Mouse (Mus musculus): ENCODE data around the gene Ttc17. TPM values are rescaled to one million over a fixed set of nuclear protein-coding genes. Genes with fewer than 3 reads are reported as not detected.

Ttc17 gene
- polyA plus RNA-seq (2012; rRNA removed; ENCODE audit: low replicate concordance), result 9.7 and 11.4 TPM in 2 replicates

GRCm38 (mm10) chr2:94406083-94406957 is at the start of gene Ttc17:
Ttc17 (minus strand) TSS chr2:94406689.

Other genes with a start within 250 kb of the Ttc17 start
- 9.6 and 44.1 TPM in 2 replicates for gene Hsd17b12, start 248.7 kb downstream of the Ttc17 start, polyA plus RNA-seq (2012; rRNA removed; ENCODE audit: low replicate concordance)
- 4.7 and 7.3 TPM in 2 replicates for gene Api5, start 31.4 kb upstream of the Ttc17 start, polyA plus RNA-seq (2012; rRNA removed; ENCODE audit: low replicate concordance)

All from duodenum, adult 2 months (tissue).